Mouse (Mus musculus) ES-E14 (cell line): ENCODE results near the gene Pelo.

ENCODE experiments used
- CHD2 ChIP-seq: IDR thresholded peaks from 2 replicates; pipeline ENCODE4 v1.6.1; 2014; ENCODE audit warnings: mild to moderate bottlenecking, low read depth, low read length, inconsistent platforms
- HCFC1 ChIP-seq: IDR thresholded peaks from 2 replicates; pipeline ENCODE4 v1.6.1; 2012; ENCODE audit warnings: low read length, inconsistent platforms, borderline replicate concordance; ENCODE audit not compliant: insufficient read depth
- MAFK ChIP-seq: IDR thresholded peaks from 2 replicates; pipeline ENCODE4 v1.6.1; 2014; ENCODE audit warnings: mild to moderate bottlenecking, low read depth, low read length, inconsistent platforms; ENCODE audit not compliant: insufficient read depth
- ZC3H11A ChIP-seq: IDR thresholded peaks from 2 replicates; pipeline ENCODE4 v1.6.1; 2012; ENCODE audit warnings: low read depth, mild to moderate bottlenecking, inconsistent platforms, low read length, borderline replicate concordance
- ZNF384 ChIP-seq: IDR thresholded peaks from 2 replicates; pipeline ENCODE4 v1.6.1; 2012; ENCODE audit warnings: low read depth, low read length, inconsistent platforms

- no peak for TF ChIP-seq HCFC1
- no peak for TF ChIP-seq ZC3H11A
- TF ChIP-seq CHD2, result no peak
- TF ChIP-seq ZNF384, result no peak
- no peak for TF ChIP-seq MAFK
These were observed 1.5 kb upstream of the Pelo start for GRCm38 (mm10) chr13:115091511-115091910.
